Mouse (Mus musculus) ES-E14 (cell line): ENCODE measurements at regions not wholly inside any gene's neighbourhood (a gene's known extent, or its start where the extent isn't known, plus 50 kb on each side); places are given as distances from the start of the nearest gene placed in this dataset.

Source experiments
- CHD2 ChIP-seq: IDR thresholded peaks from 2 replicates; pipeline ENCODE4 v1.6.1; 2014; ENCODE audit warnings: mild to moderate bottlenecking, low read depth, low read length, inconsistent platforms
- ZNF384 ChIP-seq: IDR thresholded peaks from 2 replicates; pipeline ENCODE4 v1.6.1; 2012; ENCODE audit warnings: low read depth, low read length, inconsistent platforms

GRCm38 (mm10) chr11:31787917-31788703, 83.9 kb upstream of the Cpeb4 start:
- no peak for TF ChIP-seq ZNF384
- TF ChIP-seq CHD2, result no peak
